Mouse (Mus musculus) stomach, embryonic 16.5 days (tissue): ENCODE results near the gene Ybx2. TPM values are rescaled to one million over a fixed set of nuclear protein-coding genes. Genes with fewer than 3 reads are reported as not detected.

ENCODE experiments used
- ATAC-seq: fragments of 200-750 bp; cut with Nextera tagmentation; 2 replicates; pipeline ENCODE4 v1.8.0; 2017; ENCODE audit warnings: moderate number of reproducible peaks, moderate TSS enrichment; ENCODE audit not compliant: insufficient read depth, low FRiP score
- H3K27ac ChIP-seq: fragments of 300-500 bp; sonication (generic); 2 replicates; pipeline ENCODE4 v1.5.1; 2014; ENCODE audit warnings: low read length
- H3K27me3 ChIP-seq: fragments of 300-500 bp; sonication (generic); 2 replicates; pipeline ENCODE4 v1.6.1; 2014; ENCODE audit warnings: low read length, control low read depth, mixed read lengths; ENCODE audit not compliant: control insufficient read depth, insufficient read depth
- H3K36me3 ChIP-seq: fragments of 300-500 bp; sonication (generic); 2 replicates; pipeline ENCODE4 v1.6.1; 2014; ENCODE audit warnings: low read length; ENCODE audit not compliant: control insufficient read depth, insufficient read depth
- H3K4me1 ChIP-seq: fragments of 300-500 bp; sonication (generic); 2 replicates; pipeline ENCODE4 v1.6.1; 2014; ENCODE audit warnings: low read length, control low read depth, mixed read lengths; ENCODE audit not compliant: control insufficient read depth, insufficient read depth
- H3K4me2 ChIP-seq: fragments of 300-500 bp; sonication (generic); 2 replicates; pipeline ENCODE4 v1.6.1; 2014; ENCODE audit warnings: low read depth, low read length, mixed read lengths
- H3K4me3 ChIP-seq: fragments of 300-500 bp; sonication (generic); replicated peaks from 2 replicates; pipeline ENCODE4 v1.5.1; 2014; ENCODE audit warnings: mild to moderate bottlenecking, low read length
- H3K9ac ChIP-seq: fragments of 300-500 bp; sonication (generic); 2 replicates; pipeline ENCODE4 v1.6.1; 2014; ENCODE audit warnings: low read length
- H3K9me3 ChIP-seq: fragments of 300-500 bp; sonication (generic); replicated peaks from 2 replicates; pipeline ENCODE4 v1.6.1; 2016; ENCODE audit warnings: low read length, control low read depth; ENCODE audit not compliant: control insufficient read depth
- WGBS: fragments of 180-500 bp; shearing (Covaris S2); extraction: QIAGEN DNeasy Blood & Tissue Kit; methylation state at CpG from one replicate; pipeline ENCODE4 v1.1.7; 2014; 5-methylcytosine and 5-hydroxymethylcytosine counted together
- polyA plus RNA-seq: library from polyadenylated mRNA; unstranded; fragments of >200 nt; fragmentation: Nextera tagmentation; extraction: Ambion mirVana; gene quantifications from 2 replicates; pipeline ENCODE4 v1.2.1, GENCODE M21; 2015

The Ybx2 gene
- polyA plus RNA-seq, result 2.9 and 3.8 TPM in 2 replicates

DNA sequence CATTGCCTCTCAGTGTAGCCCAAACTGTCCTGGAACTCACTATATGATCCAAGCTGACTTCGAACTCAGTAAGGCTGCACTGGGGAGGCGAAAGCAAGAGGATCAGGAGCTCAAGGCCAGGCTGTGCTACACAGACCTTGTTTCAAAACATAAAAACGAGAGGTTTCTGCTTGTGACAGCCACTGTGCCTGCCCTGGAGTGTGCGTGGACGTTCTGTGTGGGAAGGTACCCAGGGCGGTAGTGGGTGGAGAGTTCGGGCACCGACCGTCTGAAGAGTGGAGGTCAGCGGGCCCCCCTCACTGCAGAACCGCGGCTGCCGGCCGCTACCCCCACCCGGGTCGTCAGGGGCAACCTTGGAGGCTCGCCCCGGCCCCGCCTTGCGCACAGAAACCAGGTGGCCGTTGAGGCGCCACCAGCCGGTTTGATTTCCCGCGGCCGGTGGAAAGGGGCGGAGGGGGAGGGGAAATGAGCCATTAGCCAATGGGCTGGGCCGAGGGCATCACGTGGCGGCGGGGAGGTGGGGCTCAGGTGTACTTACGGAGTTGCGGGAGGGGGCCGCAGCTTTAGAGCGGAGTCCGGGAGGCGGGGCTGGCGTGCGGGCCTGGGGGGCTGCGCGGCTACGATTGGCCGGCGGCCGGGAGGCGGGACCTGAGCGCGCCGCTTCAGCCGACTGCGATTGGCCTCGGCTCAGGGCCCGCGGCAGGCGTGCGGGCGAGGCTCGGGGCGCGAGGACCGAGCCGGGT is at the start of gene Ybx2:
TSS of gene Ybx2 (plus strand) at position 660 of the 743 bp plus-strand sequence.
- no peaks in the 10 kb centered on the region for H3K9me3 ChIP-seq
- peak; percentile 88 for ATAC-seq
- no peak within 1 kb of the TSS for H3K27ac ChIP-seq
- H3K36me3 ChIP-seq, result no peaks in the 10 kb centered on the region
- peaks cover 27% of the 10 kb centered on the region for H3K4me1 ChIP-seq
- H3K9ac ChIP-seq, result peak within 1 kb of the TSS; percentile 72
- 2% methylated on average over 54 of the region's 62 CpGs for WGBS
- H3K4me3 ChIP-seq, result peak within 1 kb of the TSS; percentile 52
- H3K4me2 ChIP-seq, result peak within 1 kb of the TSS; percentile 100
- H3K27me3 ChIP-seq, result no peaks in the 10 kb centered on the region; the same call in 1 of the 2 replicates

DNA sequence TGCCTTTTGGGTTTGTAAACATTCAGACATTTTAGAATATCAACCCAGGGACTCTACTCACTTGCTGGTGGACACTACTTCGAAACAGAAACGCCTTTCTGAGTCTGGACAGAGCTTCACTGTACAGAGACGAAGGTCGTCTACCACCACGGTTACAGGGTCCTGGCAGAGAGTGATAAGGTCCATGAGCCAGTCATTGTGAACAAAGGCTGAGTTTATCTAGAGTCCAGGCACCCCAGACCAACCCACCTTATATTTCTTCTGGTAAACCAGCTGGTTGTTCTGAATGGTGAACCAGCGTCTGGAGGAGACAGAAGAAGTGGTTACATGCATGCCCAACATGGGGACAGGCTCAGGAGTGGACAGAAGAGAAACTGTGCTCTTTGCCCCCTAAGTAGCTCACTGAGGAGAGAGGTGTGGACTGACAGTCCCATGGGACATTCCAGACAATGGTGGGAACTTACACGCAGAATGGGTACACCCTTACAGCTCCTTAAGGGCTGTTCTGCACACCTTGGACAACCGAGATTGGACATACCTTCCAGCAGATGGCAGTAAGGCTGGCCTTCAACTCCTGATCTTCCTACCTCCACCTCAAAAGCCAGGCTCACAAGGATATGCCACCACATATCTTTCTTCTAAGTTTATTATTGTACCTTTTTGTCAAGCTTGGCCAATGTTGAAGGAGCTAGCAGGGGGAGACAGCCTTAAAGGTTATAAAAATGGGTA is 48.5 kb upstream of the Ybx2 start:
- H3K36me3 ChIP-seq, result no peaks in the 10 kb centered on the region
- no peaks in the 10 kb centered on the region for H3K9me3 ChIP-seq
- ATAC-seq, result no peak
- no peak overlapping the region for H3K27ac ChIP-seq
- no peak overlapping the region for H3K4me2 ChIP-seq
- no peaks in the 10 kb centered on the region for H3K27me3 ChIP-seq
- no peak overlapping the region for H3K9ac ChIP-seq
- H3K4me1 ChIP-seq, result peaks cover 4% of the 10 kb centered on the region; the same call in 1 of the 2 replicates
- WGBS, result 50% methylated on average over 8 of the region's 8 CpGs
- H3K4me3 ChIP-seq, result no peak overlapping the region

DNA sequence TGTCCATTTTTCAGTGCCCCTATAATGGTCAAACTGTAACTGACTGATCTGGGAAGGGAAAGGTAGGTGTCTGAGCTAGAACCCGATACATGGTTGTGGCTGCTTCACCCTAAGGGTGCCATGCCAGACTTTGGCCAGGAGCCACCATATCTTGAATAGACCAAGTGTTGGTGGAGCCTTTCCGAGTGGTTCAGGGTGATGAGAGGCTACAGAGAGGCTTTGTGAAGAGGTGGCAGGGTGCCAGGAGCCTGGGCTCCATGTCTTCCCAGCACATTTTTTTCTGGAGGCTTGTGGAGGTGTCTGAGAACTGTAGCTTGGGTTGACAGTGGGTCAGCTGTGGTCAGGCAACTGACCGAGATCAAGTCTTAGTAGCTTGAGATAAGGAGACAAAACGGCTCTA is 44.1 kb upstream of the Ybx2 start:
- H3K27me3 ChIP-seq, result no peaks in the 10 kb centered on the region
- H3K27ac ChIP-seq, result no peak overlapping the region
- H3K9ac ChIP-seq, result no peak overlapping the region
- WGBS, result 60% methylated on average over 4 of the region's 4 CpGs
- H3K9me3 ChIP-seq, result no peaks in the 10 kb centered on the region
- ATAC-seq, result no peak
- 0 out of 2 replicates have a peak, but pooled peaks cover 4% of the 10 kb centered on the region for H3K4me1 ChIP-seq
- no peaks in the 10 kb centered on the region for H3K36me3 ChIP-seq
- H3K4me2 ChIP-seq, result no peak overlapping the region
- H3K4me3 ChIP-seq, result no peak overlapping the region

DNA sequence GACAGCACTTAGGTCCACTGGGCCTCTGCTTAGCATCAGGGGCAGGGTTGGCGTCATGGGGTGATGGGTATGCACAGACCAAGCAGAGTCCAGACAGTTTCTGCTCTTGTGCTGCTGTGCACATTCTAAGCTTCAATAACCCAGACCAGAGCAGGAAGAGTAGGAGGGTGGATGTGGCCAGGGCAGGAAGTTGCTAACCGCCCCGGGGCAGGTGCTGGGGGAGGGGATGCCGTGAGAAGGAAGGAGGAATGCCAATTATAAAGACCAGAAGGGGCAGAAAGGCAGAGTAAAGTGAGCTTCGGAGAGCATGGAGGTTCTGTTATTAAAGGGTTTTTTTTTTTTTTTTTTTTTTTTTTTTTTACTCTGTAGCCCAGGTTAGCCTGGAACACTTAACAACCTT is 40.9 kb upstream of the Ybx2 start:
- H3K4me2 ChIP-seq, result no peak overlapping the region
- no peaks in the 10 kb centered on the region for H3K36me3 ChIP-seq
- no peaks in the 10 kb centered on the region for H3K27me3 ChIP-seq
- no peaks in the 10 kb centered on the region for H3K9me3 ChIP-seq
- no peak overlapping the region for H3K9ac ChIP-seq
- H3K27ac ChIP-seq, result no peak overlapping the region
- WGBS, result 77% methylated on average over 5 of the region's 5 CpGs
- no peak overlapping the region for H3K4me3 ChIP-seq
- no peak for ATAC-seq
- peaks cover 4% of the 10 kb centered on the region; the same call in 1 of the 2 replicates for H3K4me1 ChIP-seq

DNA sequence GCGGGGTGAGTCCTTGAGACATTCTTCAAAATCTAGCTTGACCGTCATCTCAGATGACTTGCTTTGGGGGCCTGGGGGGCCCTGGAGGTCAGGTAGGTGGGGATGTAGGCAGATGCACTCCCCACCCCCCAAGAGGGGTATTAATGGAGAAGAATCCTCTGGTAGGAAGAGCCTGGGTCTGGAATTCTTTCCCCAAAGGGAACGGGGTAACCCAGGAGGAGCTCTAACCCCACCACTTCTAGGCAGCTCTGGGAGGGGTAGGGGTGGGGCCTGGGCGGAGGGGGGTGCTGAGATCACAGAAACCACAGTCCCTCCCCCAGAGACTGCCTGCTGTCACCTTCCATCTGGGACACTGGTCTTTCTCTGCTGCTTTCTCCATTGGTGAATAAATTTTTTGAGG is 40.3 kb upstream of the Ybx2 start, which contains the start of gene Acap1:
TSS of gene Acap1 (minus strand) at position 249 of the 400 bp plus-strand sequence.
- no peak for ATAC-seq
- WGBS, result 64% methylated on average over 4 of the region's 4 CpGs
- Histone ChIP-seq H3K9me3 (no peaks in the 10 kb centered on the region), H3K36me3 (no peaks in the 10 kb centered on the region), H3K4me3 (no peak within 1 kb of the TSS), H3K27me3 (no peaks in the 10 kb centered on the region), H3K9ac (no peak within 1 kb of the TSS), H3K4me2 (no peak within 1 kb of the TSS), H3K27ac (no peak within 1 kb of the TSS), H3K4me1 (peaks cover 8% of the 10 kb centered on the region)

DNA sequence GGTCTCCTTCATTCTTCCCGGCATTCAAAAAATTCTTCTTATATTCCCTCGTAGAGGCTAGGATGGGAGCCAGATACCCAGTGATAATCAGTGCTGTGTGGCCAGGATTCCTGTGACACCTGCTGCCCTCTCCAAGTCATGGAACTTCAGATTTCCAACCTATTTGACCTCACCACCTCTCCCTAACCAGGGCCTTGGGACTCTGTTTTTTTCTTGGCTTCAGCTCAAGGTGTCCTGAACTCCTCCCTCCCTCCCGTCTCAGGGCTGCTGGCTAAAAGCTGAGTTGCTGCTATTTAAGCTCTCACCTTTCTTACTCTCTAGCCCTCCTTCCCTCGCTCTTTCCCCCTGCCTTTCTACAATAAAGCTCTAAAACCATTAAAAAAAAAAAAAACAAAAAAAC is 35.7 kb upstream of the Ybx2 start:
- Histone ChIP-seq H3K9ac (peak overlapping the region; percentile 51), H3K36me3 (peaks cover 4% of the 10 kb centered on the region; the same call in 1 of the 2 replicates), H3K27me3 (no peaks in the 10 kb centered on the region), H3K4me3 (peak overlapping the region; percentile 88), H3K27ac (no peak overlapping the region), H3K4me1 (peaks cover 20% of the 10 kb centered on the region), H3K9me3 (no peaks in the 10 kb centered on the region), H3K4me2 (peak overlapping the region; percentile 97)
- ATAC-seq, result no peak
- WGBS, result 25% methylated on average over 4 of the region's 4 CpGs

DNA sequence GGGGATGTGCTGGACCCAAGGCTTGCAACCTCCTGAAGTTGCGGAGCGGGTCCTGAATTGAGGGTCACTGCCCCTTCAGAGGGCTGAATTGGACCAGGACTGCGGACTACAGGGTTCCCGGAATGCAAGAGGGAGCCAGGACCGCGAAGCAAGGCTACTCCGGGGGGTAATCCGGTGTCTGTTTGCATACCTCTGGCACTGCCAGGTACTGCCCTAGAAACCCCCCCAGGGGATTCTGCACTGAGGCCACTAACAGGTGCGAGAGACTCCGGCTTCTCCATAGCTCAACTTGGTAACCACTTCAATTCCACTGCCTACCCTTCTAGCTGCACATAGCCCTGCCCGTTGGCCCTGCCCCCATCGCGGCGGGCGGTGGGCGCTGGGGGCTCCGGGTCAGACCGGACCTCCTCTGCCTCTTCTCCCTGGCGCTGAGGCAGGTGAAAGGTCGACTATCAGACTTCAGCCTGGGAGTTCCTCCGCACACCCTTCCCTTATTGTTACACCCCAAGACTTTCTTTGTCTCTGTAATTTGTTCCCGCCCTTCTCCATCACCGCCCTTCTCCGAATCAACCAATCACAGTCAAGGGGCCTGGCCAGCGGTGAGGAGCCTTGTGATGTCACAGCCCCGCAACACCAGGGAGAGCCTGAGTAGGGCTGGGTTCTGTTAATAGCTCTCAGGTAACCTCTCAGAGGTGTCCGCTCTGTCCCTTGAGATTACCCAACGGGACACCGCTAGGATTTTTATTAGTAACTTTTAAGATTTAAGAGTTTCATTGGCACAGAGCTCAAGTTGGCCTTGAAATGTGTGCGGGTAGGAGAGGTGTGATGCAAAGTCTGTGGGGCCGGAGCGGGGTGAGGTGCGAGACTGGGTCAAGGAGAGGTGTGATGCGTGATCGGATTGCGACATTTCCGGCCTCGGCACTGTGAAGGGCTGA is 34.9 kb upstream of the Ybx2 start, which contains the start of the genes 2810408A11Rik and Neurl4:
TSS of gene 2810408A11Rik (minus strand) at position 517 of the 935 bp plus-strand sequence.
TSS of gene Neurl4 (plus strand) at position 602 of the 935 bp plus-strand sequence.
- Histone ChIP-seq H3K9me3 (no peaks in the 10 kb centered on the region), H3K4me1 (peaks cover 20% of the 10 kb centered on the region), H3K4me2 (peak within 1 kb of the TSS; percentile 97), H3K36me3 (peaks cover 6% of the 10 kb centered on the region; the same call in 1 of the 2 replicates), H3K9ac (peak within 1 kb of the TSS; percentile 92), H3K27me3 (no peaks in the 10 kb centered on the region), H3K27ac (peak within 1 kb of the TSS; percentile 99), H3K4me3 (peak within 1 kb of the TSS; percentile 88)
- ATAC-seq, result peak; percentile 95
- WGBS, result 0% methylated on average over 38 of the region's 38 CpGs

DNA sequence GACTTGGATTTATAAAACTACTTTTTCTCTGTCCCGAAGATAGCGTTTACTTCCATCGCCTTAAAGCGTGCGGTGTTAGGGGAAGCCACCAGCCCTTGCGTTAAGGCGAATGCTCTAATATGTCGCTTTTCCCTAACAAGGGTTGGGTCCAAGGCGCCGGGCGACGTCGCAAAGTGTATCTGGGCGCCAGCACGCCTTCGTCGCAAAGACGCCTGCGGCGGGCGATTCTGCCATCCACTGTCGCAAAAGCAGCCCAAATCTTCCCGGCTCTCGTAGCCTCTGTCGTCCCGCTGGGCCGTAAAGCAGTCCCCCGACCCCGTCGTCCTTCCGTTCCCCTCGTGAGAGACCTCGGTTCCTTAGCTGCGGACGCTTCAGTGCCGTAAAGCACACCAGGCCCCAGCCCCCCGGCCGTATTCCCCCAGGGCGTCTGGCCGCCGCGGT is 34.2 kb upstream of the Ybx2 start:
- Histone ChIP-seq H3K4me3 (peak overlapping the region; percentile 88), H3K27ac (peak overlapping the region; percentile 99), H3K4me1 (peaks cover 20% of the 10 kb centered on the region), H3K4me2 (peak overlapping the region; percentile 97), H3K36me3 (peaks cover 13% of the 10 kb centered on the region), H3K9ac (peak overlapping the region; percentile 92), H3K27me3 (no peaks in the 10 kb centered on the region), H3K9me3 (no peaks in the 10 kb centered on the region)
- peak; percentile 82 for ATAC-seq
- 0% methylated on average over 42 of the region's 42 CpGs for WGBS
